Mouse (Mus musculus): Measurements from ENCODE around the gene Ddx25.

Ddx25 gene

DNA sequence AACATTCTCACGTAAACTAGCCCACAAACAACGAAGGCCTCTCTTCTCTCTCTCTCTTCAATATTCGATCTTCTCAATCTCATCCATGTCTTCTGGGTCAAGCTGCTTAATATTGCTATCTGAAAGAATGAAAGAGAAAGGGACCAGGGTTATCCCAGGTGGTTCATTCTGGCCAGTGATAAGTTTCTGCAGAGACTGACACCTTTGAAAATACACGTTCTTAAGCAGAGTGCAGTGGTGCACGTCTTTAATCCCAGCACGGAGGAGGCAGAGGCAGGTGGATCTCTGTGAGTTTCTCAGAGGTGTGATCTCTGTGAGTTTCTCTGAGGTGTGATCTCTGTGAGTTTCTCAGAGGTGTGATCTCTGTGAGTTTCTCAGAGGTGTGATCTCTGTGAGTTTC lies 16.4 kb downstream of the Ddx25 start:
- DNase-seq (ENCODE audit: extremely low spot score, low read depth, low spot score), result no peak

GRCm38 (mm10) chr9:35541488-35541887 lies 16.8 kb downstream of the Ddx25 start:
- peak; percentile 79 for DNase-seq (ENCODE audit: extremely low spot score, low read depth, low spot score)

DNA sequence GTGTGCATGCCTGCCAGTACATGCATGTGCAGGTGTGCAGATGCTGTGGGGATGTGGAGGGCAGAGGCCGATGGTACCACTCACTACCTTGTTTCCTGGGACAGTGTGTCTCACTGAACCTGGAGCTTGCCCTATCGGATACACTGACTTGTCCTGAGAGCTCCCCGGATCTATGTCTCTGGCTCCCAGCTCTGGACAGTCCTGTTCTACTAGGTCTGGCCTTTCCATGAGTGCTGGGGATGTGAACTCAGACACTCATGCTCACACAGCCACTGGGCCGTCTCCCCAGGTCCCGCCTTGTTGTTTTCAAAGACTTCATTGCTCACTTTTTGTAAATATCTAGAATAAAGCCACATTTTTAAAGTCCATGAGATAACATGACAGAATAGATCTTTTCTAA lies 17.3 kb downstream of the Ddx25 start:
- DNase-seq (ENCODE audit: extremely low spot score, low read depth, low spot score), result no peak

GRCm38 (mm10) chr9:35539001-35539750 lies 19.2 kb downstream of the Ddx25 start:
- no peak for DNase-seq (ENCODE audit: extremely low spot score, low read depth, low spot score)

DNA sequence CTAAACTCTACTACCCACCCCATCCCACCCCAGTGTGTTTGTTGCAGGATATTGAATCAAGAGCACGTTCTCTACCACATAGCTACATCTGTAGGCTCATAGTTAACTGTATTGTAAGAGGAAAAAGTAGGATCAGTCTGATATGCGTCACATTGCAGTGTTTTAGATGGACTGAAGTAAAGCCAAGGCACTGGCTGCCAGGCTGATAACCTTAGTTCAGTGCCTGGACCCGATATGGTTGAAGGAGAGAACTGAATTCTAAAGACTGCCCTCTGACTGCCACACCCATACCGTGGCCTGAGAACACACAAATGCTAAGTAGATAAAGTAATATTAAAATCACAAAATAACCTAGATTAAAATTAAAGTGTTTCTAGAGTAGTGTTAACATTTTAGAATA lies 22.5 kb downstream of the Ddx25 start:
- no peak for DNase-seq (ENCODE audit: extremely low spot score, low read depth, low spot score)

DNA sequence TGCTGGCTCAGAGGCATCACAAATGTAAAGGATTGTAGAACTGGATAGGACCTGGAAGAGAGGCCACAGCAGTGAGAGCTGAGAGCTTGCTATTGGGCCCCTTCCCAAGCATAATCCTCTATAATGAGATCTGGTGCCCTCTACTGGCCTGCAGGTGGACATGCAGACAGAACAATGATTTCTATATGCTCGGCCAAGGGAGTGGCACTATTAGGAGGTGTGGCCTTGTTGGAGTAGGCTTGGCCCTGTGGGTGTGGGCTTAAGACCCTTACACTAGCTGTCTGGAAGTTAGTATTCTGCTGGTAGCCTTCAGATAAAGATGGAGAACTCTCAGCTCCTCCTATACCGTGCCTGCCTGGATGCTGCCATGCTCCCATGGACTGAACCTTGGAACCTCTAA lies 23.2 kb downstream of the Ddx25 start:
- no peak for DNase-seq (ENCODE audit: extremely low spot score, low read depth, low spot score)

GRCm38 (mm10) chr9:35533266-35533665 lies 25.1 kb downstream of the Ddx25 start:
- no peak for DNase-seq (ENCODE audit: extremely low spot score, low read depth, low spot score)

DNA sequence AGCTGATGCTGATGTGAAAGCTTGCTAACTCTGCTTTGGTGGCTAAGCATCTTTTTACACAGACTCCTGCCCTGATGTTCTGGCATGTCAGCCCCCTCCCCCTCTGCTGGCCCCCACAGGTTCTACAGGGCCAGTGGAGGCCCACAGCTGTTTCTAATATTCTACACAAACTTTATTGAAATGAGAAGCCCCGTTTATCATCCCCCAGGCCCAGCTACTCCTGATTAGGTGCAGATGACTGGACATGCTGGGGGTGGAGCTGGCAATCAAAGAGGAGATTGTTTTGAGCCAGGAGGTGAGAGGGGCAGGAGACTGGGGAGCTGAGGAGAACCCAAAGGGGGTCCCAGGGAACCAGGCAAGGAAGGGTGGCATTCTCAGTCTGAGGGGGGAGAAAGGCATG lies 28.5 kb downstream of the Ddx25 start:
- peak; percentile 53 for DNase-seq (ENCODE audit: extremely low spot score, low read depth, low spot score)

GRCm38 (mm10) chr9:35529141-35529540 lies 29.2 kb downstream of the Ddx25 start:
- DNase-seq (ENCODE audit: extremely low spot score, low read depth, low spot score), result no peak

GRCm38 (mm10) chr9:35523941-35524411 lies 34.4 kb downstream of the Ddx25 start:
- no peak for DNase-seq (ENCODE audit: extremely low spot score, low read depth, low spot score)

- DNase-seq (ENCODE audit: extremely low spot score, low read depth, low spot score), result no peak
Observed at GRCm38 (mm10) chr9:35523541-35523940, 34.8 kb downstream of the Ddx25 start.

- DNase-seq (ENCODE audit: extremely low spot score, low read depth, low spot score), result no peak
Observed at GRCm38 (mm10) chr9:35522821-35523515, 35.4 kb downstream of the Ddx25 start.

DNA sequence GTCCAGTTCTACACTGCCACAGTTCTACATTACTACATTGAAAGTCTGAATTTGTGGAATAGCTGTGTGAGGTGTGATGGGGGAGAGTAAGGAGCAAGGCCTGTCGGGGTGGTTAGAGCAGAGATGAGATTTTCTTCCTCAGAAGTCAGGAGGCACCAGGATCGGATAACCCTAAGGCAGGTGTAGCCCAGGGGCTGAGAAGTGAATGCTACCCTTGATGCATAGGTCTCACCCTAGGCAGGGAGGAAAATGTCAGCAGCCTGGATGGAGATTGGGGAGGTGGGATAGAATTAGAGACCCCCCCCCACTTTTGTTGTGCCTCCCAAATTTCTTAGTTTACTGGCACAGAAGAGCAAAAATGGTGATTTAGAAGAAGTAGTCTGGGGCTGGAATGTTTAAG lies 36.1 kb downstream of the Ddx25 start:
- no peak for DNase-seq (ENCODE audit: extremely low spot score, low read depth, low spot score)

DNA sequence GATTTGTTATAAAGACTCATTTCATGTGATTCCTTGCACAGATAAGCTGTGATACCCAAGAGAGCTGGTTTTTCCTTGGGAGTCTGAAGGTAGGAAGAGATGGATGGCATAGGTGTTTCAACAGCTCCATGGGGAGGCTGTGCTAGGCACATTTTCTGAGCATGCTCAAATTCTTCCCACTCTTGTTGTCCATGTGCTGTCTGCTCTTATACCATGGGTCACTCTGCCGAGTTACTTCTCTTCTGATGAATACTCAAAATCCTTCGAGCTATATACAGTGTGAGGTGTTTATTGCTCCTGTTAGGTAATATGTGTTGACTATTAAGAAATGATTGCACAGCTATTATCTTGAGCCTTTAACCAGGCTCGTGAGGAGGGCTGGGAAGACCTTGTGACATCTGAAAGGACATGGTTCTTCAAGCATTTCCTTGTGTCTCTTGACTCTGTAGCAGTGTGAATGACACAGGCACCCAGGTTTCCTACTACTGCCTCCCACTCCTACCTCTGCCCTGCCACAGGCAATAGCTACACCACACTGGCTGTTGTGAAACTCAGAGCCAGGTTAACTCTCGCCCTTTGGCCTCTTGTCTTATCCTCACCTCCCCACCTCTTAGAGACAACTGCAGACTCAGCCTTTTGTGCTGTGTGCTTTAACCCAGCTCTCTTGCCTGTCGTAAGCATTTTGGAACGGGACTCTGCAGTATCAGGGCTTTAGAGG lies 37.5 kb downstream of the Ddx25 start:
- no peak for DNase-seq (ENCODE audit: extremely low spot score, low read depth, low spot score)

- DNase-seq (ENCODE audit: extremely low spot score, low read depth, low spot score), result no peak
Observed at GRCm38 (mm10) chr9:35518169-35518568, 40.2 kb downstream of the Ddx25 start, which contains the start of gene Gm1113. TSS of gene Gm1113 (minus strand) at chr9:35518269.

DNA sequence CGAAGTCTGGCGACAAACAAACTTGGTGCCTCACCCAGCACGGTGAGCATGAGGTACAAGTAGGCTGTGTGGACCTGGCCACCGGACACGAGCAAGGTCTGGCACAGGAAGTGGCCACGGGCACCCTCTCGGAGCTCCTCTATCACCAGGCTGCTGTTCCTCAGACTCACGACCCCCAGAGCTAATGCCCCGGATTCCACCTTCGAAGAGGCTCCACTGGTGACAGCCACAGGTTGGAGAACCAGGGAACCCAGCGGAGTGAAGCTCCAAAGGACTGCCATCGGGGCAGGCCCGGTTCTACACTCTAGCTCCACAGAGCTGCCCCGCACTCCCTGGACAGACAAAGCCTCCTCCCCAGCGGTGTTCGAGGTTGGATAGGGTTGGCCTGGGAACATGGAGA lies 41.6 kb downstream of the Ddx25 start:
- DNase-seq (ENCODE audit: extremely low spot score, low read depth, low spot score), result no peak

DNA sequence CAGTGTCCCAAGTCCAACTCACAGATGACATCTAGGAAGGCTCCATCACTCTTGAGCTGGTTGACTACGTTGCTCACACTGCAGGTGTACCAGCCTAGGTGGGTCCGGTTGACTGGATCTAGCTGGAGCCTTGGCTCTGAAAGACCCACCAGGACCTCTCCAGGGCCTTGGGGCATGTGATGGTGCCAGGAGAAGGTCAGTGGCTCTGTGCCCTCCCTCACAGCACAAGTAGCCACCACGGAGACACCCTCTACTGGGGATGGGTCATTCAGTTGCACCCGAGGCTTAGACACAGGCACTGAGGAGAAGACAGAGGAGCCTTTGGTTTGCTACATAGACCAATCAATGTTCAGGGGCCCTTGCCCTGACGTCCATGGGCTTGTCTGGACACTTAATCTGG lies 42.1 kb downstream of the Ddx25 start:
- no peak for DNase-seq (ENCODE audit: extremely low spot score, low read depth, low spot score)

GRCm38 (mm10) chr9:35513900-35514299 lies 44.4 kb downstream of the Ddx25 start:
- no peak for DNase-seq (ENCODE audit: extremely low spot score, low read depth, low spot score)

- no peak for DNase-seq (ENCODE audit: extremely low spot score, low read depth, low spot score)
Observed at GRCm38 (mm10) chr9:35508234-35508633, 50.1 kb downstream of the Ddx25 start.

DNA sequence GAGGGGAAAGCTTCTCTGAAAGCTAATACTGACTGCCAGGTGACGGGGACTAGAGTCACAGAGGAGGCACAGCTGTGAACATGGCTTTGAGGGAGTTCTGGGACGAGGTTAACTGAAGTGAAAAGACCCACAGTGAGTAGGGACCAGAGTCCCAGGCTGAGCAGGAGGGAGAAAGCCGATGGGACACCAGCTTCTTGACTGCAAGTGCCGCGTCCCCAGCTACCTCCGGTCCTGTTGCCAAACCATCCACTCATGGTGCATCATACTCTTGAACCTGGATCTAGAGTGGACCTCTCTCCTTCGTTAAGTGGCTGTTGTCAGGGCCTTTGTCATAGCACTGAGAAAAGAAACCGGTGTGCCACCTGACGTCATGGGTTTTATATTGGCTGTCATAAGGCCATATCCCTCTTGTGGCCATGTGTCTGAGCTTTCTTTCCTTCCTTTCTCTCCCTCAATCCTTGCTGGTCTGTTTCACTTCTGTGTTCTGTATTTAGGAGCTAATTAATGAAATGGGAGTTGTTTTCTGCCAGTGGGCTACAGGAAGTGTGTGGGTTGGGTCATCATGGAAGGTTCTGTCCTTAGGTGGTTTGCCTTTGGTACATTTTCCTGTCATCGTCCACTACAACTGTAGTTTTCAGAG lies 55.8 kb downstream of the Ddx25 start:
- DNase-seq (ENCODE audit: extremely low spot score, low read depth, low spot score), result no peak

DNA sequence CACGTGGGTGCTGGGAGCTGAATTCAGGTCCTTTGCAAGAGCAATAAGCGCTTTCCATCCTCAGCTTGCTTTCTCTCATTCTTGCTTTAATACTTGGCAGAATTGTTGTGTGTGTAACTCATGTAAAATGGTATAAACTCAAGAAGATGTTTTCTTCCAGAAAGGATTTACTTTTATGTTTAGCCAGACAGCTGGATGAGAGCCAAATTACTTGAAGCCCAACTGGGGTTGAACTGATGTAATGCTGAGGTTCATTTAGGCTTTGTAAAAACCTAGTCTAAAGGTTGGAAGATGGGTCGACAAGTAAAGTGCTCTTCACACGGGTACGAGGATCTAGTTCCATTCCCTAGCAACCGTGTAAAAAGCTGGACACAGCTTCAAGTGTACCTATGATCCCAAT lies 58.4 kb downstream of the Ddx25 start:
- no peak for DNase-seq (ENCODE audit: extremely low spot score, low read depth, low spot score)

Measured in hindlimb bud, embryonic 11.5 days (tissue).